Mouse (Mus musculus) midbrain, embryonic 11.5 days (tissue): ENCODE results near the gene Slc8b1. TPM values are rescaled to one million over a fixed set of nuclear protein-coding genes. Genes with fewer than 3 reads are reported as not detected.

Source experiments
- ATAC-seq: fragments of 200-750 bp; cut with Nextera tagmentation; 2 replicates; pipeline ENCODE4 v1.8.0; 2017; ENCODE audit warnings: moderate TSS enrichment, moderate library complexity; ENCODE audit not compliant: low FRiP score
- DNase-seq: peaks from one replicate; pipeline ENCODE4 v3.0.0; 2015; ENCODE audit warnings: low spot score; ENCODE audit errors: missing footprints
- H3K27ac ChIP-seq: fragments of 300-500 bp; sonication (generic); 2 replicates; pipeline ENCODE4 v1.5.1; 2014; ENCODE audit warnings: low read depth, low read length
- H3K27me3 ChIP-seq: fragments of 300-500 bp; sonication (generic); 2 replicates; pipeline ENCODE4 v1.6.1; 2014; ENCODE audit warnings: mild to moderate bottlenecking, low read length, moderate library complexity, mixed read lengths; ENCODE audit not compliant: control insufficient read depth, insufficient read depth
- H3K36me3 ChIP-seq: fragments of 300-500 bp; sonication (generic); 2 replicates; pipeline ENCODE4 v1.6.1; 2014; ENCODE audit warnings: mild to moderate bottlenecking, low read length, moderate library complexity, mixed read lengths; ENCODE audit not compliant: control insufficient read depth, insufficient read depth
- H3K4me1 ChIP-seq: fragments of 300-500 bp; sonication (generic); 2 replicates; pipeline ENCODE4 v1.6.1; 2014; ENCODE audit warnings: low read length; ENCODE audit not compliant: control insufficient read depth, insufficient read depth
- H3K4me2 ChIP-seq: fragments of 300-500 bp; sonication (generic); 2 replicates; pipeline ENCODE4 v1.6.1; 2014; ENCODE audit warnings: mild to moderate bottlenecking, moderate library complexity
- H3K4me3 ChIP-seq: fragments of 300-500 bp; sonication (generic); 2 replicates; pipeline ENCODE4 v1.5.1; 2014; ENCODE audit warnings: low read depth, low read length
- H3K9ac ChIP-seq: fragments of 300-500 bp; sonication (generic); 2 replicates; pipeline ENCODE4 v1.6.1; 2014; ENCODE audit warnings: low read length
- H3K9me3 ChIP-seq: fragments of 300-500 bp; sonication (generic); 2 replicates; pipeline ENCODE4 v1.6.1; 2016; ENCODE audit warnings: low read length; ENCODE audit not compliant: control insufficient read depth
- WGBS: fragments of 180-500 bp; shearing (Covaris S2); extraction: QIAGEN DNeasy Blood & Tissue Kit; methylation state at CpG from one replicate; pipeline ENCODE4 v1.1.7; 2014; 5-methylcytosine and 5-hydroxymethylcytosine counted together
- polyA plus RNA-seq: library from polyadenylated mRNA; unstranded; fragments of >200 nt; fragmentation: Nextera tagmentation; extraction: Ambion mirVana; gene quantifications from 2 replicates; pipeline ENCODE4 v1.2.1, GENCODE M21; 2014

Gene Slc8b1
- polyA plus RNA-seq, 1 experiment from 2014 or later: 1.3 TPM

- H3K9me3 ChIP-seq: no peaks in the 10 kb centered on the region
- no peak overlapping the region for H3K4me3 ChIP-seq
- DNase-seq (no peak), ATAC-seq (no peak; the same call in 1 of the 2 replicates)
- H3K27ac ChIP-seq: no peak overlapping the region
- H3K27me3 ChIP-seq: peaks cover 10% of the 10 kb centered on the region
- no peak overlapping the region for H3K4me2 ChIP-seq
- peaks cover 8% of the 10 kb centered on the region for H3K4me1 ChIP-seq
- WGBS: 37% methylated on average over 15 of the region's 15 CpGs
- no peaks in the 10 kb centered on the region for H3K36me3 ChIP-seq
- H3K9ac ChIP-seq: no peak overlapping the region
Observed at GRCm38 (mm10) chr5:120512911-120513555, 2.1 kb downstream of the Slc8b1 start.

DNA sequence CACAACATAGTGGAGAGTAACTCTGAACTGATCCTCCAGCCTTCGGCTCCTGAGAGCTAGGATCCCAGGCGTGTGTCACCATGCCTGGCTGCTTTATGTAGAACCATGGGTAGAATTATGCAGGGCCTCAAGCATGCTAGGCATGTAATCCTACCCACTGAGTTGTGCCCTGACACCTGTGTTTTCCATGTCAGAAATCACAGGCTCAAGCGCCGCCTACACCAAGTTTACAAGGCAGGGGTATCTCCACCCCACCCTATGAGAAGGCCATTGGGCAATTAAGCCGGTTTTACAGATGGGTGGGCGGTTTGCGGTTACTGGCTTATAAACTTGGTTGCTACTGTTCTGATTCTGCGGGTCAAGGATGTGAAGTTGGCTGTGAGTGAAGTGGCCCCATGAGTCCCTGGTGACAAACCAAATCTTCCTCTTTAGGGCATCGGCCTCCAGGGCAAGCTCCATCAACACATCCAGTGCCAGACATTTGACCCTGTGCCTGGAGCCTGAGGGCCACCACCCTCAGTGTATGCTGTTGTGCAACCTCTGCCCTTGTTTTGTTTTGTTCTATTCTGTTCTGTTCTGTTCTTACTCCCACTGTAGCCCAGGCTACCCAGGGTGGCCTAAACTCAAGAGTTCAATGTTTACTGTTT, 3.2 kb downstream of the Slc8b1 start:
- 94% methylated on average over 9 of the region's 9 CpGs for WGBS
- Histone ChIP-seq H3K27me3 (peaks cover 10% of the 10 kb centered on the region), H3K4me1 (peaks cover 8% of the 10 kb centered on the region), H3K27ac (no peak overlapping the region), H3K4me2 (no peak overlapping the region), H3K4me3 (no peak overlapping the region), H3K9ac (no peak overlapping the region), H3K9me3 (no peaks in the 10 kb centered on the region), H3K36me3 (no peaks in the 10 kb centered on the region)
- DNase-seq: no peak
- ATAC-seq: no peak

GRCm38 (mm10) chr5:120514754-120515153, 3.8 kb downstream of the Slc8b1 start:
- DNase-seq (no peak), ATAC-seq (no peak)
- Histone ChIP-seq H3K27ac (no peak overlapping the region), H3K9ac (no peak overlapping the region), H3K4me1 (peaks cover 8% of the 10 kb centered on the region), H3K27me3 (peaks cover 10% of the 10 kb centered on the region), H3K9me3 (no peaks in the 10 kb centered on the region), H3K4me2 (no peak overlapping the region), H3K36me3 (no peaks in the 10 kb centered on the region), H3K4me3 (no peak overlapping the region)
- WGBS: 62% methylated on average over 4 of the region's 4 CpGs

DNA sequence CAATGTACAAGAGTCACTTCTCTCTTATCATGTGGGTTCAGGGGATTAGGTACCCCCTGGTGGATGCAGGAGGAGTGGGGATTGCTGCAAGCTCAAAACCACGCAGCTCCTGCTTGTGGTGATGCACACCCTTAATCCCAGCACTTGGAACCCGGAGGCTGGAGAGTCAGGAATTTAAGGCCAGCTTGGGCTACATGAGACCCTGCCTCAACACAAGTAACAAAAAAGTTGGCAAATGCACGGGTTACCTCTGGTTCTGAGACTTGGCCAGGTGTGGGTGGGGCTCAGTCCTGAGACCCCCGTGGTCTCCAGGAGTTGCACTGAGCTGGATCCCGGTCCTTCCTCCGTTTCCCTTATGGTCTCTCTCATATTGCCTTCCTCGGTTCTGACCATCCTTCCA, 4.5 kb downstream of the Slc8b1 start:
- WGBS: 69% methylated on average over 7 of the region's 7 CpGs
- H3K27ac ChIP-seq: no peak overlapping the region

GRCm38 (mm10) chr5:120516221-120516984, 5.4 kb downstream of the Slc8b1 start:
- Histone ChIP-seq H3K9ac (no peak overlapping the region), H3K4me2 (no peak overlapping the region), H3K36me3 (no peaks in the 10 kb centered on the region), H3K27me3 (peaks cover 9% of the 10 kb centered on the region), H3K4me3 (no peak overlapping the region), H3K4me1 (peaks cover 4% of the 10 kb centered on the region), H3K27ac (no peak overlapping the region), H3K9me3 (no peaks in the 10 kb centered on the region)
- DNase-seq (no peak), ATAC-seq (no peak)
- 68% methylated on average over 15 of the region's 15 CpGs for WGBS

More for the DNA sequence above, 4.5 kb downstream of the Slc8b1 start:
- DNase-seq (no peak), ATAC-seq (no peak)
- Histone ChIP-seq H3K9ac (no peak overlapping the region), H3K36me3 (no peaks in the 10 kb centered on the region), H3K27me3 (peaks cover 10% of the 10 kb centered on the region), H3K4me3 (no peak overlapping the region), H3K9me3 (no peaks in the 10 kb centered on the region), H3K4me2 (no peak overlapping the region), H3K4me1 (peaks cover 4% of the 10 kb centered on the region)

DNA sequence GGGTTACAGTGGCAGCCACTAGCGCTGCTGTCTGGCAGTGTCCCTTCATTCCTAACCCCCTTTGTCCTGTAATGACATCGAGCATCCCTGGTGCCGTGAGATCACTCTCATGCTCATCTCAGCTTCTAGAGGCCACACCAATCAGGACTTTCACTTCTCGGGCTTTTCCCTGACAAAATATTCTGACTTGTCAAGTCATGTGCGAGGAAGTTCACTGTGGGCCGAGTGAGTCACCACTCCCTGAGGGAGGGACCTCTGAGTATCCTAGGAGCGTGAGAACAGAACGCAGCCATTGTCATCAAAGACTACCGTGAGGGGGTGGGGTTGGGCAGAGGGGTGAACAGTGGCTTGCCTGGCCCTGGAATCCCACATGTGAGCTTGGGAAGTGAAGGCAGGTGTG, 6.6 kb downstream of the Slc8b1 start:
- no peaks in the 10 kb centered on the region for H3K27me3 ChIP-seq
- no peaks in the 10 kb centered on the region for H3K9me3 ChIP-seq
- 60% methylated on average over 9 of the region's 9 CpGs for WGBS
- no peak overlapping the region for H3K4me3 ChIP-seq
- DNase-seq (no peak), ATAC-seq (no peak)
- H3K36me3 ChIP-seq: no peaks in the 10 kb centered on the region
- H3K9ac ChIP-seq: no peak overlapping the region
- H3K4me1 ChIP-seq: peaks cover 4% of the 10 kb centered on the region
- no peak overlapping the region for H3K4me2 ChIP-seq
- no peak overlapping the region for H3K27ac ChIP-seq

DNA sequence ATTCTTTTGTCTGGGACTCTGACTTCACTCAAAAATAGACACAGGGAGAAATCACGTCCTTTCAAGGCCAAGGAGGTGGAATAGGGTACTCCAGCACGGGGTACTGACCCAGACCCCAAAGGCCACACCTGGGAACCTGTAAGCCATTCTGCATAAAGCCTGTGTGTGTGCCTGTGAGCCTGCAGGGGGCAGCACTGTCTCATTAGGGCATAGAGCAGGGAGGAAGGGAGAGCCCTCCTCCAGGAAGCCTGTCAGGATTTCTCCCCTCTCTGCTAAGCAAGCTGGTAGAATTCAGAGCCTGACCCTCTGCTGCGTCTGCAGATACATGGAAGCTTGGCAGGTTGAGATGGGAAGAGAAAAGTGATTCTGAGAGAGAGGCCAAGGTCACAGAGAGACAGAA, 11.7 kb downstream of the Slc8b1 start:
- Histone ChIP-seq H3K4me3 (no peak overlapping the region), H3K27ac (no peak overlapping the region), H3K9ac (no peak overlapping the region), H3K4me1 (no peaks in the 10 kb centered on the region), H3K27me3 (no peaks in the 10 kb centered on the region), H3K36me3 (no peaks in the 10 kb centered on the region), H3K9me3 (no peaks in the 10 kb centered on the region), H3K4me2 (no peak overlapping the region)
- no peak for DNase-seq
- WGBS: 81% methylated on average over 3 of the region's 3 CpGs
- no peak for ATAC-seq

DNA sequence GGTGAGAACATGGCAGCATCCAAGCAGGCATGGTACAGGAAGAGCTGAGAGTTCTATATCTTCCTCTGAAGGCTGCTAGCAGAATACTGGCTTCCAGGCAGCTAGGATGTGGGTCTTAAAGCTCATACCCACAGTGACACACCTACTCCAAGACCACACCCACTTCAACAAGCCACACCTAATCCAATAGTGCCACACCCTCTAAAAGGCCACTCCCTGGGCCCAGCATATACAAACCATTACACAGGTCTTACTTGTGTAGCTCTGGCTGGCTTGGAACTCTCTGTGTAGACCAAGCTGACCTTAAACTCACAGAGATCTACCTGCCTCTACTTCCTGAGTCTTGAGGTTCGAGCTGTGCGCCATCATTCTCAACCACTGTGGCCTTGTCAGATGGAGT, 13.8 kb downstream of the Slc8b1 start:
- no peak overlapping the region for H3K9ac ChIP-seq

GRCm38 (mm10) chr5:120525737-120526136, 14.8 kb downstream of the Slc8b1 start:
- no peak overlapping the region for H3K4me2 ChIP-seq
- no peak overlapping the region for H3K9ac ChIP-seq
- H3K27me3 ChIP-seq: no peaks in the 10 kb centered on the region
- DNase-seq (no peak), ATAC-seq (no peak)
- no peaks in the 10 kb centered on the region for H3K4me1 ChIP-seq
- H3K36me3 ChIP-seq: no peaks in the 10 kb centered on the region
- H3K9me3 ChIP-seq: no peaks in the 10 kb centered on the region
- H3K27ac ChIP-seq: no peak overlapping the region
- 34% methylated on average over 5 of the region's 5 CpGs for WGBS
- H3K4me3 ChIP-seq: no peak overlapping the region

More for the DNA sequence above, 13.8 kb downstream of the Slc8b1 start:
- Histone ChIP-seq H3K27ac (no peak overlapping the region), H3K4me2 (no peak overlapping the region), H3K27me3 (no peaks in the 10 kb centered on the region), H3K4me1 (no peaks in the 10 kb centered on the region), H3K9me3 (no peaks in the 10 kb centered on the region), H3K36me3 (no peaks in the 10 kb centered on the region), H3K4me3 (no peak overlapping the region)
- no peak for ATAC-seq
- DNase-seq: no peak
- 91% methylated on average over 2 of the region's 2 CpGs for WGBS
